Mouse (Mus musculus) embryonic facial prominence, embryonic 13.5 days (tissue): ENCODE data around the gene Kcnf1. TPM values are rescaled to one million over a fixed set of nuclear protein-coding genes. Genes with fewer than 3 reads are reported as not detected.
"Not testable (repeated sequence)": the region's sequence is repeated elsewhere in the genome, so short reads cannot be mapped to it uniquely, and the experiment has no call there.

Source experiments
- ATAC-seq: fragments of 200-750 bp; cut with Nextera tagmentation; 2 replicates; pipeline ENCODE4 v1.8.0; 2017; ENCODE audit warnings: low read depth; ENCODE audit not compliant: insufficient number of reproducible peaks, insufficient read depth, low FRiP score, low TSS enrichment
- H3K27ac ChIP-seq: fragments of 300-500 bp; sonication (generic); 2 replicates; pipeline ENCODE4 v1.5.1; 2015; ENCODE audit warnings: moderate library complexity, mild to moderate bottlenecking, inconsistent platforms
- H3K27me3 ChIP-seq: fragments of 300-500 bp; sonication (generic); 2 replicates; pipeline ENCODE4 v1.6.1; 2015; ENCODE audit warnings: mild to moderate bottlenecking, inconsistent platforms
- H3K36me3 ChIP-seq: fragments of 300-500 bp; sonication (generic); 2 replicates; pipeline ENCODE4 v1.6.1; 2015; ENCODE audit warnings: mild to moderate bottlenecking, inconsistent platforms
- H3K4me1 ChIP-seq: fragments of 300-500 bp; sonication (generic); 2 replicates; pipeline ENCODE4 v1.6.1; 2015; ENCODE audit warnings: inconsistent platforms
- H3K4me2 ChIP-seq: fragments of 300-500 bp; sonication (generic); 2 replicates; pipeline ENCODE4 v1.6.1; 2015; ENCODE audit warnings: moderate library complexity, mild to moderate bottlenecking, inconsistent platforms
- H3K4me3 ChIP-seq: fragments of 300-500 bp; sonication (generic); 2 replicates; pipeline ENCODE4 v1.5.1; 2015; ENCODE audit warnings: mild to moderate bottlenecking, inconsistent platforms
- H3K9ac ChIP-seq: fragments of 300-500 bp; sonication (generic); 2 replicates; pipeline ENCODE4 v1.6.1; 2015; ENCODE audit warnings: mild to moderate bottlenecking, inconsistent platforms
- H3K9me3 ChIP-seq: fragments of 300-500 bp; sonication (generic); 2 replicates; pipeline ENCODE4 v1.6.1; 2016; ENCODE audit warnings: inconsistent platforms
- WGBS: fragments of 180-500 bp; shearing (Covaris S2); methylation state at CpG from one replicate; pipeline ENCODE4 v1.1.7; 2015; ENCODE audit warnings: mixed read lengths; 5-methylcytosine and 5-hydroxymethylcytosine counted together
- polyA plus RNA-seq: library from polyadenylated mRNA; unstranded; fragments of >200 nt; fragmentation: Nextera tagmentation; extraction: Ambion mirVana; gene quantifications from 2 replicates; pipeline ENCODE4 v1.2.1, GENCODE M21; 2015

The Kcnf1 gene
- polyA plus RNA-seq, 1 experiment from 2014 or later, result 0.70 TPM

GRCm38 (mm10) chr12:17155781-17156180, 20.9 kb downstream of the Kcnf1 start:
- no peak for ATAC-seq
- H3K4me1 ChIP-seq, result no peaks in the 10 kb centered on the region

GRCm38 (mm10) chr12:17152840-17153239, 23.8 kb downstream of the Kcnf1 start:
- Histone ChIP-seq H3K27me3 (no peaks in the 10 kb centered on the region), H3K9me3 (no peaks in the 10 kb centered on the region), H3K27ac (no peak overlapping the region), H3K4me1 (no peaks in the 10 kb centered on the region), H3K36me3 (no peaks in the 10 kb centered on the region), H3K9ac (no peak overlapping the region), H3K4me3 (no peak overlapping the region), H3K4me2 (no peak overlapping the region)
- WGBS, result 82% methylated on average over 7 of the region's 7 CpGs
- no peak for ATAC-seq

More at GRCm38 (mm10) chr12:17155781-17156180, 20.9 kb downstream of the Kcnf1 start:
- no peaks in the 10 kb centered on the region for H3K9me3 ChIP-seq
- no peak overlapping the region for H3K4me2 ChIP-seq
- no peak overlapping the region for H3K4me3 ChIP-seq
- H3K9ac ChIP-seq, result no peak overlapping the region
- WGBS, result 82% methylated on average over 1 of the region's 1 CpGs
- H3K27me3 ChIP-seq, result no peaks in the 10 kb centered on the region
- no peak overlapping the region for H3K27ac ChIP-seq
- no peaks in the 10 kb centered on the region for H3K36me3 ChIP-seq

- ATAC-seq, result no peak
Measured at GRCm38 (mm10) chr12:17148920-17149319, 27.8 kb downstream of the Kcnf1 start.

GRCm38 (mm10) chr12:17141791-17142190, 34.9 kb downstream of the Kcnf1 start:
- Histone ChIP-seq H3K36me3 (no peaks in the 10 kb centered on the region), H3K9ac (no peak overlapping the region), H3K27me3 (no peaks in the 10 kb centered on the region), H3K9me3 (no peaks in the 10 kb centered on the region), H3K4me1 (0 out of 2 replicates have a peak, but pooled peaks cover 4% of the 10 kb centered on the region), H3K4me3 (no peak overlapping the region), H3K27ac (no peak overlapping the region), H3K4me2 (no peak overlapping the region)
- WGBS, result 43% methylated on average over 2 of the region's 2 CpGs
- no peak for ATAC-seq

More at GRCm38 (mm10) chr12:17148920-17149319, 27.8 kb downstream of the Kcnf1 start:
- Histone ChIP-seq H3K36me3 (no peaks in the 10 kb centered on the region), H3K27me3 (no peaks in the 10 kb centered on the region), H3K9ac (no peak overlapping the region), H3K27ac (no peak overlapping the region), H3K4me1 (no peaks in the 10 kb centered on the region), H3K4me2 (no peak overlapping the region), H3K4me3 (no peak overlapping the region), H3K9me3 (no peaks in the 10 kb centered on the region)
- WGBS, result 72% methylated on average over 10 of the region's 10 CpGs

GRCm38 (mm10) chr12:17140436-17140835, 36.3 kb downstream of the Kcnf1 start:
- Histone ChIP-seq H3K9ac (no peak overlapping the region), H3K36me3 (no peaks in the 10 kb centered on the region), H3K4me1 (0 out of 2 replicates have a peak, but pooled peaks cover 4% of the 10 kb centered on the region), H3K4me2 (no peak overlapping the region), H3K4me3 (no peak overlapping the region), H3K27ac (no peak overlapping the region), H3K9me3 (no peaks in the 10 kb centered on the region), H3K27me3 (no peaks in the 10 kb centered on the region)
- no peak for ATAC-seq
- WGBS, result 79% methylated on average over 3 of the region's 3 CpGs

GRCm38 (mm10) chr12:17134546-17135096, 42.1 kb downstream of the Kcnf1 start:
- no peak overlapping the region for H3K9ac ChIP-seq
- H3K4me3 ChIP-seq, result no peak overlapping the region
- no peak overlapping the region for H3K27ac ChIP-seq
- ATAC-seq, result no peak
- no peaks in the 10 kb centered on the region for H3K9me3 ChIP-seq
- H3K4me2 ChIP-seq, result no peak overlapping the region
- no peaks in the 10 kb centered on the region for H3K4me1 ChIP-seq
- H3K27me3 ChIP-seq, result no peaks in the 10 kb centered on the region
- 73% methylated on average over 9 of the region's 9 CpGs for WGBS
- H3K36me3 ChIP-seq, result no peaks in the 10 kb centered on the region

- no peak overlapping the region for H3K27ac ChIP-seq
- no peak for ATAC-seq
- no peaks in the 10 kb centered on the region for H3K9me3 ChIP-seq
- WGBS, result 69% methylated on average over 8 of the region's 8 CpGs
- H3K4me1 ChIP-seq, result no peaks in the 10 kb centered on the region
- H3K36me3 ChIP-seq, result no peaks in the 10 kb centered on the region
- H3K9ac ChIP-seq, result no peak overlapping the region
- no peak overlapping the region for H3K4me2 ChIP-seq
- H3K4me3 ChIP-seq, result no peak overlapping the region
- H3K27me3 ChIP-seq, result no peaks in the 10 kb centered on the region
Measured at GRCm38 (mm10) chr12:17132243-17132642, 44.4 kb downstream of the Kcnf1 start.

- no peak overlapping the region for H3K4me2 ChIP-seq
- no peaks in the 10 kb centered on the region for H3K9me3 ChIP-seq
- no peak for ATAC-seq
- H3K4me1 ChIP-seq, result no peaks in the 10 kb centered on the region
- H3K9ac ChIP-seq, result no peak overlapping the region
- H3K27ac ChIP-seq, result no peak overlapping the region
- H3K27me3 ChIP-seq, result no peaks in the 10 kb centered on the region
- no peaks in the 10 kb centered on the region for H3K36me3 ChIP-seq
- WGBS, result 90% methylated on average over 10 of the region's 10 CpGs
- H3K4me3 ChIP-seq, result no peak overlapping the region
Measured at GRCm38 (mm10) chr12:17131563-17131962, 45.1 kb downstream of the Kcnf1 start.

GRCm38 (mm10) chr12:17122881-17123280, 53.8 kb downstream of the Kcnf1 start:
- 100% methylated on average over 7 of the region's 12 CpGs for WGBS
- not testable (repeated sequence) for H3K4me3 ChIP-seq, ATAC-seq, H3K9me3 ChIP-seq, H3K27ac ChIP-seq, H3K9ac ChIP-seq, H3K4me1 ChIP-seq, H3K36me3 ChIP-seq, H3K27me3 ChIP-seq, H3K4me2 ChIP-seq

Other genes starting within 250 kb of the Kcnf1 start
- 12.8 and 15.4 TPM in 2 replicates for gene Pqlc3, start 176.5 kb downstream of the Kcnf1 start, polyA plus RNA-seq
- 1.6 and 1.9 TPM in 2 replicates for gene 2410004P03Rik, start 165.2 kb downstream of the Kcnf1 start, polyA plus RNA-seq
- gene Pdia6, start 89.7 kb upstream of the Kcnf1 start, polyA plus RNA-seq, result 591 and 658 TPM in 2 replicates
- 0.94 and 1.6 TPM in 2 replicates for gene Atp6v1c2, start 152.5 kb upstream of the Kcnf1 start, polyA plus RNA-seq
- 27.7 and 28.7 TPM in 2 replicates for gene Nol10, start 171.6 kb upstream of the Kcnf1 start, polyA plus RNA-seq